Mouse (Mus musculus): Measurements from ENCODE around the gene D17Wsu92e. TPM values are rescaled to one million over a fixed set of nuclear protein-coding genes. Genes with fewer than 3 reads are reported as not detected.

Gene D17Wsu92e
- polyA plus RNA-seq, 1 experiment, result 65.1 TPM

DNA sequence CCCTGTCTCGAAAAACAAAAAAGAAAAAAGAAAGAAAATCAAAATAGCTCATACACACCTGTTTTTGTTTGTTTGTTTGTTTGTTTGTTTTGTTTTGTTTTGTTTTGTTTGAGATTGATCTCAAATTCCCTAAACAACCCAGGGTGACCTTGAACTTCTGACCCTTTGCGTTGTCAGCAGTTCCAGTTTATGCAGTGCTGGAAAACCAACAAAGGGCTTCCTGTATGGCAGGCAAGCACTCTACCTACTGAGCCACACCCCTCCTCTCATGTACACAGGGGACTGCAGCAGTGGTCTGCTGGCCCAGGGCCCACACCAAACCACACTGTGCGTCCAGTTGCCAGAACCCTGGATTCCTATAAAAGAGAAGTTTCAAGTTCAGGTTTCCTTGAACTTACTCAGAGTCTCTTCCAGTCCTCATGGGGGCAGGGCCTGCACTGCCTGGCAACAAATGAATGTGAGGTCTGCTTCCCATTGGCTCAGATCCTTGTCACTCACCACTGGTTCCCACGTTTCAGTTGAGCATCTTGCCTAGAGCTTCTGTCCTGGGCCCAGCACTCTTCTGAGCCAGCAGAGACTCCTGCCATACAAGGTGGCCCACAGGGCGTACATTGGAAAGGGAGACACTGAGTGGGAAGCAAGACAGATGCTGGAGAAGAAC, 116.4 kb downstream of the D17Wsu92e start:
- Histone ChIP-seq H3K79me3 (ENCODE audit: low read depth) (no peaks in the 10 kb centered on the region), H3ac (ENCODE audit: control insufficient read depth, insufficient read length, low read depth) (no peak overlapping the region), H3K27me3 (ENCODE audit: control insufficient read depth, insufficient read depth, insufficient read length) (no peaks in the 10 kb centered on the region), H3K4me3 (ENCODE audit: insufficient read depth, poor library complexity, severe bottlenecking) (no peak overlapping the region), H3K36me3 (ENCODE audit: control insufficient read depth, insufficient read depth) (no peaks in the 10 kb centered on the region), H3K79me2 (ENCODE audit: control insufficient read depth, insufficient read depth) (no peaks in the 10 kb centered on the region)
- TF ChIP-seq CEBPB (IDR thresholded peaks at IDR 0.05; ENCODE audit: low read depth) (no peak), MYOD1 (IDR thresholded peaks at IDR 0.05; ENCODE audit: control insufficient read depth, insufficient read length, low read depth) (no peak), FOSL1 (IDR thresholded peaks at IDR 0.05; ENCODE audit: insufficient read depth, low read length, poor library complexity, severe bottlenecking) (no peak), MAX (IDR thresholded peaks at IDR 0.05) (no peak), MYOG (IDR thresholded peaks at IDR 0.05; ENCODE audit: control insufficient read depth, extremely low read depth, insufficient read length) (no peak), USF1 (IDR thresholded peaks at IDR 0.05; ENCODE audit: low read depth) (no peak), CTCF (IDR thresholded peaks at IDR 0.05; ENCODE audit: control insufficient read depth, insufficient read depth, insufficient read length) (no peak)

DNA sequence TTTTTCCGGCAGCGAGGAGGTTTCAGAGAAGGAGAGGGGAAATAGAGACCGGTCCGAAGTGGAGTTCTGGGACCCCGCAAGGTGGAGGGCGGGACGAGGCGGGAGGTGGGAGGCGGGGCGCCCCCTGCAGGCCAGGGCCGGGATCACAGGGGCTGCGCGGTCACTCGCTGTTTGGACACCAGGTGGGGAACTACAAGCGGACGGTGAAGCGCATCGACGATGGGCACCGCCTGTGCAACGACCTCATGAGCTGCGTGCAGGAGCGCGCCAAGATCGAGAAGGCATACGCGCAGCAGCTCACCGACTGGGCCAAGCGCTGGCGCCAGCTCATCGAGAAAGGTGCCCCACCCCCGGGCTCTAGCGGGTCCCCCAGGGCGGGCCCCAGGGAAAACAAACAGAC, 117.9 kb downstream of the D17Wsu92e start:
- no peak overlapping the region for H3ac ChIP-seq (ENCODE audit: control insufficient read depth, insufficient read length, low read depth)
- no peak for TF ChIP-seq FOSL1 (IDR thresholded peaks at IDR 0.05; ENCODE audit: insufficient read depth, low read length, poor library complexity, severe bottlenecking)
- TF ChIP-seq CTCF (IDR thresholded peaks at IDR 0.05; ENCODE audit: control insufficient read depth, insufficient read depth, insufficient read length), result peak; percentile 87
- H3K4me3 ChIP-seq (ENCODE audit: insufficient read depth, poor library complexity, severe bottlenecking), result no peak overlapping the region

DNA sequence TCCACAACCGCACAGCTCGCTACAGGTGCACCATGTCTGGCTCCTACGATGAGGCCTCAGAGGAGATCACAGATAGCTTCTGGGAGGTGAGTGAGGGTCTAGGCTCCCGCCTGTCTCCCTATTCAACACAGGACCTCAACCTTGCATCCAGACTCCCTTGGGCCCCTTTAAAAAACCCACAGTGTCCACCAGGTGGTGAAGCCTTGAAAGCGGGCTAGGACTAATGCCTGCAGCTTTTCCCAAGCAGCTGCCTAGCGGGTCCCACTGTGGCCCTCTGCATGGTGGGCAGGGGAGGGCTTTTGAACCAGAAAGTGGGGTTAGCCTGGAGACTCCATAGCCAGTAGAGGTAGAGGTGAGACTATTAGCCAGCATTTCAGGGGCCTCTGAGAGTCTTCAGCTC, 118.6 kb downstream of the D17Wsu92e start:
- Histone ChIP-seq H3ac (ENCODE audit: control insufficient read depth, insufficient read length, low read depth) (no peak overlapping the region), H3K79me2 (ENCODE audit: control insufficient read depth, insufficient read depth) (no peaks in the 10 kb centered on the region), H3K36me3 (ENCODE audit: control insufficient read depth, insufficient read depth) (no peaks in the 10 kb centered on the region), H3K27me3 (ENCODE audit: control insufficient read depth, insufficient read depth, insufficient read length) (no peaks in the 10 kb centered on the region), H3K79me3 (ENCODE audit: low read depth) (no peaks in the 10 kb centered on the region), H3K4me3 (ENCODE audit: insufficient read depth, poor library complexity, severe bottlenecking) (no peak overlapping the region)
- no peak for TF ChIP-seq MAX (IDR thresholded peaks at IDR 0.05)
- TF ChIP-seq CTCF (IDR thresholded peaks at IDR 0.05; ENCODE audit: control insufficient read depth, insufficient read depth, insufficient read length), result no peak
- no peak for TF ChIP-seq CEBPB (IDR thresholded peaks at IDR 0.05; ENCODE audit: low read depth)

More for the DNA sequence above, 117.9 kb downstream of the D17Wsu92e start:
- H3K36me3 ChIP-seq (ENCODE audit: control insufficient read depth, insufficient read depth), result no peaks in the 10 kb centered on the region
- no peaks in the 10 kb centered on the region for H3K79me2 ChIP-seq (ENCODE audit: control insufficient read depth, insufficient read depth)
- H3K79me3 ChIP-seq (ENCODE audit: low read depth), result no peaks in the 10 kb centered on the region
- no peaks in the 10 kb centered on the region for H3K27me3 ChIP-seq (ENCODE audit: control insufficient read depth, insufficient read depth, insufficient read length)

Other genes starting within 250 kb of the D17Wsu92e start
- gene Nudt3, start 197.2 kb downstream of the D17Wsu92e start, polyA plus RNA-seq (2012; fragmentation: generic; extraction: Trizol), result 123 TPM
- not detected for gene RPS10-NUDT3, start 185.4 kb downstream of the D17Wsu92e start, polyA plus RNA-seq (2012; fragmentation: generic; extraction: Trizol)
- gene Rps10, start 184.0 kb downstream of the D17Wsu92e start, polyA plus RNA-seq (2012; fragmentation: generic; extraction: Trizol), result 4,498 TPM
- not detected for gene Pacsin1, start 165.1 kb downstream of the D17Wsu92e start, polyA plus RNA-seq (2012; fragmentation: generic; extraction: Trizol)
- gene Spdef, start 91.7 kb downstream of the D17Wsu92e start, polyA plus RNA-seq (2012; fragmentation: generic; extraction: Trizol), result not detected
- 318 TPM for gene Snrpc, start 17.5 kb upstream of the D17Wsu92e start, polyA plus RNA-seq (2012; fragmentation: generic; extraction: Trizol)
- gene Uhrf1bp1, start 35.8 kb upstream of the D17Wsu92e start, polyA plus RNA-seq (2012; fragmentation: generic; extraction: Trizol), result 6.6 TPM
- gene Anks1, start 88.7 kb upstream of the D17Wsu92e start, polyA plus RNA-seq (2012; fragmentation: generic; extraction: Trizol), result 8.5 TPM
- 38.4 TPM for gene Taf11, start 89.2 kb upstream of the D17Wsu92e start, polyA plus RNA-seq (2012; fragmentation: generic; extraction: Trizol)

All from C2C12 (cell line).